Mouse (Mus musculus): ENCODE measurements around the gene Slc30a2.
"Not testable (repeated sequence)": the region's sequence is repeated elsewhere in the genome, so short reads cannot be mapped to it uniquely, and the experiment has no call there.

Gene Slc30a2

GRCm38 (mm10) chr4:134359649-134360048, 16.7 kb downstream of the Slc30a2 start:
- no peak for DNase-seq (ENCODE audit: low spot score)

DNA sequence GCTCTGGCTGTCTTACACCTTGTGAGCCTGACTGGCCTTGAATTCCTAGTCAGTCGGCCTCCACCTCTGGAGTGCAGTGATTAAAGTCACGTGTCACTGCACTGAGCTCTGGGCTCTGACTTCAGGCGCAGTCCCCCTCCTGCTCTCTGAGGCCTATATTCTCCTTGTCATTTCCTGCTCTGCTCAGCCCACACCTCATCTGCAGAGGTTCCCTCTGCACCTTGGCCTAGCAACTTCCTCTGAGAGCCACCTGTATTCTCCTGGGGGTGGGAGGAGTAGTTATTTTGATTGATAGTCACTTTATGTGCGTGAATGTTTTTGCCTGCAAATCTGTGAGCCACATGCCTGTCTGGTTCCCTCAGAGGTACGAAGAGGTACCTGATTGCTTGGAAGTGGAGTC, 18.2 kb downstream of the Slc30a2 start:
- no peak for DNase-seq (ENCODE audit: low spot score)

- DNase-seq (ENCODE audit: low spot score): no peak
These were observed 19.1 kb downstream of the Slc30a2 start for GRCm38 (mm10) chr4:134362124-134362523.

GRCm38 (mm10) chr4:134362586-134362985, 19.6 kb downstream of the Slc30a2 start:
- no peak for DNase-seq (ENCODE audit: low spot score)

DNA sequence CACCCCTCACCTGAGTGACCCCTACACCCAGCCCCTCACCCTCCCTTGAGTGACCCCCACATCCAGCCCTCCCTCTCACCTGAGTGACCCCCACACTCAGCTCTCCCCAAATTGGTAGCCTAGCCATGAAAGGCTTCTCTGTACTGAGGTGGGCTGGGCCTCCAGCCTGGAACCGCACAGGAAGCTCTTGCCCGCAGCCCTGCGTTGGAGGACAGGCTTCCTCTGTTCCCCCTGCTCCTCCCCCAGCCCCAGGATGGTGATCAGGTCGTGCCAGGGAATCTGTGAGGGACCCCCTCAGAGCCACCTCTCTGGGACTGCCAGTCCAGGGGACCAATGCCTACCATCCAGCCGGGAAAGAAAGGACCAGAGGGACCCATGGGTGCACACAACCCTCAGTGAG, 22.3 kb downstream of the Slc30a2 start:
- DNase-seq (ENCODE audit: low spot score): no peak

DNA sequence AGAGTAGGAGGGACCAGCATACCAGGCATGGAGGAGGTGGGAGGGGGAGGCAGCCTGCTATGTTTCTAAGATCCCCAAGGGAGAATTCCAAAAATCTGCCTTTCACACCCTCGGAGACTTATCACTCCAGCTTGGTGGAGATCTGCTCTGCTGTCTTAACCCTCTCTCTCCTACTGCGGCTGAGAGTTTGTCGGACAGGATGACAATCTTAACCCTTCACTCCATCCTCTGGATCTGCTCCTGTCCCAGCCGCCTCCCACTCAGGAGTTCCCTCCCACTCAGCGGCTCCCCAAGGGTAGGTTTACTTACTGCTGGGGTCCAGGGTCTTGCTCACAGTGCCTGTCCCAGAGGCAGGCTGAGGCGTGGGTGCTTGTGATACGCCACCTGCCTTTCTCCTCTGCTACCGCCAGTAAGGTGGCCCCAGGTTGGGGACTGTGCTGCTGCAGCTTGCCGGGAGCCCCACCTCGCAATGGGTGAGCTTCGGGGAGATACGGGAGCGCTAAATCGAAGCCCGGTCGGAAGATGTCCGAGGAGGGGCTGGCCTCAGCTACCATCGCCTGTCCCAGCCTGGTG, 27.8 kb downstream of the Slc30a2 start:
- no peak for DNase-seq (ENCODE audit: low spot score)

DNA sequence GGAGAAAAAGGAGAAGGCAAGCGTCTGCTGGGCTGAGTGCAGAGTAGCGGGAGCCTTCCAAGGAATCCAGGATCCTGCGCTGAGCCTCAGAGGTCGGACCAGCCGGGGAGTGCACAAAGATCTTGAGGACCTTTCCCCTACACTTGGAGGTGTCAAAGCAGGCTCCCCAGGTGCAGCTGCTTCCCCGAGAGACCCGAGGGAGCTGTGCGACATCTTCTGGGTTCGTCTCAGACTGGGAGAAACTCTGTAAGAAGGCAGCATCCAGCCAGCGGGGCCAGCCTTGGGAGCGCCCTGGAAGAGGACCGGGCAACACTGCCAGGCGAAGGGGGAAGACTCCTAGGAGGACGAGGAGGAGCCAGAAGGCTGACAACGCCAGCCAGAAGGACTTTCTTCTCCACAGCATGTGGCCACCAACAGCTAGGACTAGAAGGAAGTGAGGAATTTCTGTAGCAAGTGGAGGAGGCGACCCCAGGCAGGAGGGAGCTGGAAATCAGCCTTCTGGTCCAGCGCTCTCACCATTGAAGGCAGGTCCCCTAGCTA, 28.4 kb downstream of the Slc30a2 start:
- no peak for DNase-seq (ENCODE audit: low spot score)

- DNase-seq (ENCODE audit: low spot score): peak; percentile 62
These were observed 29.3 kb downstream of the Slc30a2 start for GRCm38 (mm10) chr4:134372294-134372747.

DNA sequence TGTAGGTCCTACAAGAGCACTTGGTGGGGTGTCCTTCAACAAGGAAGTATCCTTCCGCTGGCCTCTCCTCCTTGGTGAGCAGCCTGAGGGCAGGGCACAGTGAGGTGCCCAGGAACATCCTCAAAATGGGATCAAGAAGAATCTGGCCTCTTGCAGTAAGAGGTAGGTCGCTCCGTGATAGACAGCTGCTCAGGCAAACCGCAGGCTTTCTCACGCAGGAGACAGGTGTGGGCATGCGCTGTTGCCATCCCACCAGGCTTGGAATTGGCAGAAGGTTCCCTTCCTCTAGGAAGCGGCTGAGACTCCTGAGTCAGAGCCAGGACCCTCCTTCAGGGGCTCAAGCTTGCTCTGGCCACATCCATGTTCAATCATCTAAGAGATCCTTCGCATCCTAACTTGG, 30.3 kb downstream of the Slc30a2 start:
- DNase-seq (ENCODE audit: low spot score): no peak

GRCm38 (mm10) chr4:134374306-134374705, 31.3 kb downstream of the Slc30a2 start:
- DNase-seq (ENCODE audit: low spot score): no peak

- DNase-seq (ENCODE audit: low spot score): no peak
These were observed 35.2 kb downstream of the Slc30a2 start for GRCm38 (mm10) chr4:134378089-134378615.

DNA sequence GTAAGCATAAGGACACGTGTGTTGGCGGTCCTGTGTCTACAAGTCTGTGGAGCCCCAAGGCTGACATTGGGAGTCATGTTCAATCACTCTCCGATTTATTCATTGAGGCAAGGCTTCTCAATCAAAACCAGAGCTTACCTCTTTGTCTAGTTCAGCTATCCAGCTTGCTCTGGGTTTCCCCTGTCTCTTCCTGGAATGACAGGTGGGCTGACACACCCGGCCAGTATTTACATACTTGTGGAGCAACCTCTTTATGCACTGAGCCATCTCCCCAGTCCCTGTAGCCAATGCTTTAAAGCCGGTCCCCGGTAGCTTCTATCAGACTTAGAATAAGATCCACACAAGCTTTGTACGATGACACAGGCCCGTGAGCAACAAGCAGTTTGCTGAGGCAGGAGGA, 36.5 kb downstream of the Slc30a2 start:
- no peak for DNase-seq (ENCODE audit: low spot score)

DNA sequence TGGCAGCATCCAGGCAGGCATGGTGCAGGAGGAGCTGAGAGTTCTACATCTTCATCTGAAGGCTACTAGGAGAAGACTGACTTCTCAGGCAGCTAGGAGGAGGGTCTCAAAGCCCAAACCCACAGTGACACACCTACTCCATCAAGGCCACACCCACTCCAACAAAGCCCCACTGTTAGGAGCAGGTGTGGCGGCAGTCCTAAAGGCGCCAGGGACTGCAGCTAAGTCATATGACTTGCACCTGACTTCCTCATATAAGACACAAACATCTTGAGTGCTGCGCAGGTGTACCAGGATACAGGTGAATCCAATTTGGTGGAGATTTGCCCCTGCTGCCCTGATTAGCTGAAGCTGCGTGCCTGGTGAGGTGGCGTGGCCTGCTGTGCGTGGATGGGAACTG, 40.8 kb downstream of the Slc30a2 start, which contains the start of gene Extl1:
Gene Extl1, minus strand, starts transcription at position 101 of the 400 bp plus-strand sequence.
- DNase-seq (ENCODE audit: low spot score): not testable (repeated sequence)

DNA sequence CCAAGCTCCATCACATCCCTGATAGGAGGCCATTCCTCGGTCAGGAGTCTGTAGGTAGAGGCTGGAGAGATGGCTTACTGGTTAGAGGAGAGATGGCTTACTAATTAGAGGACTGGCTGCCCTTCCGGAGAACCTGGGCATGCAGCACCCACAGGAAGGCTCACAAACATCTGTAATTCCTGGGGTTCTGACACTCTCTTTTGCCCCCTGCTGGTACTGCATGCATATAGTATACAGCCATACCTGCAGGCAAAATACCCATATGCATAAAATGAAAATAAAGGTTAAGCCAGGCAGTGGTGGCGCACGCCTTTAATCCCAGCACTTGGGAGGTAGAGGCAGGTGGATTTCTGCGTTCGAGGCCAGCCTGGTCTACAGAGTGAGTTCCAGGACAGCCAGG, 44.3 kb downstream of the Slc30a2 start:
- DNase-seq (ENCODE audit: low spot score): no peak

GRCm38 (mm10) chr4:134388397-134388796, 45.4 kb downstream of the Slc30a2 start:
- DNase-seq (ENCODE audit: low spot score): peak; percentile 69

- no peak for DNase-seq (ENCODE audit: low spot score)
These were observed 48.7 kb downstream of the Slc30a2 start for GRCm38 (mm10) chr4:134391636-134392035.

GRCm38 (mm10) chr4:134392595-134392994, 49.6 kb downstream of the Slc30a2 start:
- DNase-seq (ENCODE audit: low spot score): no peak

GRCm38 (mm10) chr4:134393026-134393425, 50.0 kb downstream of the Slc30a2 start:
- no peak for DNase-seq (ENCODE audit: low spot score)

DNA sequence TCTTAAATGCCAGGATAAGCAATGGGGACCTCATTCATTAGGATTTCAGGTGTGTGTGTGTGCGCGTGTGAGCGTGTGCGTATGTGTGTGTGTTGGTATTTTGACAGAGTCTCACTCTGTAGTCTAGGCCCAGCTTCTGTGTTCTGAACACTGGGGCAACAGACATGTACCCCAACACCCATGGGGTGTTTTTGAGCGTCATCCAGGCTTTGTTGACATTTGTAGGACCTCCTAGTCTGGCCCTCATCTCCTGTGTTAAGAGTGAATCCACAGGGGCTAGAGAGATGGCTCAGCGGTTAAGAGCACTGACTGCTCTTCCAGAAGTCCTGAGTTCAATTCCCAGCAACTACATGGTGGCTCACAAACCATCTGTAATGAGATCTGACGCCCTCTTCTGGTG, 52.2 kb downstream of the Slc30a2 start:
- DNase-seq (ENCODE audit: low spot score): no peak

DNA sequence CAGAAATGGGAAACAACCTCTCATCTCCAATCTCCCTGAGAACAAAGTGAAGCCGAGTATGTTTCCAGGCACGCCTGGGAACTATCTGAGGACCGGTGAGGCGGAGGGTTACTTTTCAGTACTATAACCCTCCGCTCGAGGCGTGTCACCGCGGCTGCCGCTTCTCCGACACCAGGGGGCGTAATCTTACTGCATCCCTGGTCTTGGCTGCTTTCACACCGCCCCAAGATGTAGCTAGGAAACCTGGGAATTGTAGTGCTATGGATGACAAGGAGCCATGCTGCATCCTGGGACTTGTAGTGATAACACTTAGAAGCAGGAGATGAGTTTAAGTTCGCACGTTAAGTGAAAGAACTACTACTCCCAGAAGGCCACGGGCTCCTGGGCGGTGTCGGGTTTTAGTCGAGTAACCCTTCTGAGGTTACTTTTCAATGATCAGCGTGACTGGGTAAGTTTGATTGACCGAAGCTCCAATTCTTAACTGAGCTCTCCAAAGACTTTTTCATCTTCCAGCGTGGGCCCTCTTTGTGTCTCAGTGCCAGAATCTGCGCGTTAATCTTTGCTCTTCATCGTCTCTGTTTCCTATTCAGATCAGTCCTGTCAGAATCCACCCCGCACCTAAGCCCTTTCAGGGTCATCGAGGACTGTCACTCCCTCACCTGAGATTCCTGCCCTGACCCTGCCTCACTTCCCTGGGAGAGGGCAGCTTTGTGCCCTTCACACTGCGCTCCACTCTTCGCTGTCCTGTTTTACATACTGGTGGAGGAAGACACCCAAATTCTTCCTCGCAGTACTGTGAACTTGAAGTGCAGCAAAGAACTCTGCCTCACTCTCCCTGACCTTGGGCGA, 53.2 kb downstream of the Slc30a2 start, which contains the start of gene Pafah2:
Gene Pafah2, plus strand, starts transcription at position 344 of the 849 bp plus-strand sequence.
- DNase-seq (ENCODE audit: low spot score): peak; percentile 91

GRCm38 (mm10) chr4:134397121-134397520, 54.1 kb downstream of the Slc30a2 start:
- DNase-seq (ENCODE audit: low spot score): peak; percentile 47

DNA sequence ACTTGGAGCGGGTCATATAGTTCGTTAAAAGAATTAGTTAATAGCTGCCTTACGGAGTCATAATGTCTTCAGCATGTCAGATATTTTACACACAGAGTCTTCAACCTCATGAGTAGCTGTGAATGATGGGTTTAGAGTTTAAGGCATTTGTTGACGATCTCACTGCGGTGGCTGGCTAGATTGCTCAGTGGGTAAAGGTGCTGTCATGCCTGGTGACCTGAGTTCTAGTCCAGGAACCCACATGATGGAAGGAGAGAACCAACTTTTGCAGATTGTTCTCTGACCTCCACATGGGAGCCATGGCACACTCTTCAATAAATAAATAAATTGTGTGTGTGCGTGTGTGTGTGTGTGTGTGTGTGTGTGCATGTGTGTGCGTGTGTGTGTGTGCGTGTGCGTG, 54.8 kb downstream of the Slc30a2 start:
- DNase-seq (ENCODE audit: low spot score): no peak

DNA sequence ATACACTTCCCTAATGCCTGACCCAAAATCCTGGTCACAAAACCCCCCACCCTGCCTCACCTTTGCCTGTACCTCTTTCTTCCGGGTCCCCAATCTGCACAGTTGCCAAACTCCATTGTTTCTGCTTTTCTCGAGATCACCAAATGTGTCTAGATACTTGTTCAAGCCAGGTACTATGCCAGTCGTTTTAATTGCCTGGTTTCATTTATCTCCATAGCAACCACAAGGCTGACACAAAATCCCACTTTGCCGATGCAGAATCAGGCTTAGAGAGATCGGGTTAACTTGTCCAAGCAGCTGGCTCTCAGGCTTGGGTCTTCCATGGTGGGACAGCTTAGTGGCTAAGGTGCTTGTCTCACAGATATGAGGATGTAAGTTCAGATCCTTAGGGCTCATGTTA, 57.2 kb downstream of the Slc30a2 start:
- DNase-seq (ENCODE audit: low spot score): no peak

All from ovary, postnatal 14 days (tissue).